Mouse (Mus musculus): ENCODE results near the gene Ankrd1.

Ankrd1 gene

DNA sequence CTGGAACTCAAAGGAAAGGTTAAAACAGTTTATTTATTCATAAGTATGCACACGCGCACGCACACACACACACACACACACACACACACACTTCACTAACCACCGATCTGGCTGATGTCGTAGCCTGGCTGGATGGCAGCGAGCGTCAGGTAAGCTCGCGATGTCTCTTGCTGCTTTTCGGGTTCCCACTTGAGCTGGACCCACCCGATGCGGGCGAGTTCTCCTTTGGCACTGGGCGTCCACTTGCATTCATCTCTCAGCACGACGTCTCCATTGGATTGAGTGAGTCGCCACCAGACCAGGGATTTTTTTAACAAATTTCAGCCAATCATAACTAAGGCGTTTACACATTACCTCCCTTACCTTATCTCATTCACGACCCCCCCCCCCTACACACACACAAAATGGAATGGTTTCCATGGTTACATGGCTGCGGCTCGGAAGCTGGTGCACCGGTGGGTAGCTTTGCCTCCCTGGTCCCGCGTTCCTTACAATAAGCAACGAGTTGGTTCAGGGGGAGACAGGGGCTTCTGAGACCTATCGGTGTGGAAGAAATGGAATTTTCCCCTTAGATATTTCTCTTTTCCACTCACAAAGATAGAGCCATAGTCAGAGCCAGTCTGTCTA is 10.5 kb downstream of the Ankrd1 start:
- DNase-seq, result no peak

DNA sequence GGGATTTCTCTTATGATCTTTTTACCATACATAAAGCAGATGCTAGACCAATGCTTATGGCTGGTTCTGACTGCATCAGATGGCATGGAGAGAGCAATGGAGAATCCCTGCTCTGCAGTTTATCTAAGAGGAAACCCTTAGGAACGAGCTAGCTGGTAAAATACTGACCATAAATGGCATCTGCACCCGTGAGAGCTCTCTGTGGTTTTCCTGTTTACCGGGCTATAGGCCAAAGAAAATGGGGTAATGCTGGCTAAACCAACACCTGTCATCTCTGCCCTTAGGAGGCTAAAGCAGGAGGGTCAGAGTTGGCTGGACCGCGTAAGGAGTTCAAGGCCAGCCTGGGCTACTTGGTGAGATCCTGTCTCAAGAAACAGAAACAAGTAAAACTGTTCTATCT is 16.0 kb downstream of the Ankrd1 start:
- DNase-seq, result no peak

DNA sequence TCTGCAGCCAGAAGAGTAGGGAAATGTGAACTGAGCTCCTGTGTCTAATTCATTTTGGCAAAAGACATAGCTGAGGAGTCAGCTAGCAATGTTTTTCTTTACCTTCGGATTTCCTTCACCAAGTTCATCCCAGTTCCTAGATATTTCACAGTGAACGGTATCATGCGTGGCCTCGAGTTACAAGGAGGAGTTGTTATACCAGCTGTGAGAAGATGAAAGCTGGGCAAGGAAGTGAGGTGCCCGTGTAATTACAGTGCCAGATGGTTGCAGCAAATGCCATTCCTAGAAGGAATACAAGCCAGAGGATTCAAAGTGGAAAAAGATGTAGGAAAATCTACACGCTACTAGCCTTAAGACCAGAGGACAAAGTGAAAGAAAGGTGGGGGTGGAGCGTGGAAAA is 21.0 kb downstream of the Ankrd1 start:
- no peak for DNase-seq

DNA sequence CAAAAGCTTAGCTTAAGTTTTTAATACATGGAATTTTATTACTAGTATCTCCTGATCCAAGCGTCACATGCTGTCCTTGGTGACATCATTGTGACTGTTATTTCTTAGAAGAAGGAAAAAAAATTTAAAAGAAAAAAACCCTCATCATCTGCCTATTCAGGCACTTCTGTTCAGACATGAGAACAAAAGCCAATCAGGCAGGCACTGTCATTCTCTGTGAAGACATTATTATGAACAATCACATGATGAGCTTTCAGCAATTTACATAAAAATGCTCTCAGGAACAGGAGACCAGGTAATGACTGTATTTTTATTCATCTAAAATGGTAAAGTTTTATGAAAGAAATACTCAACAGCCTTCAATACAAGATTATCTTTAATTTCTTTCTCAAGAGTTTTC is 21.6 kb downstream of the Ankrd1 start:
- DNase-seq, result no peak

DNA sequence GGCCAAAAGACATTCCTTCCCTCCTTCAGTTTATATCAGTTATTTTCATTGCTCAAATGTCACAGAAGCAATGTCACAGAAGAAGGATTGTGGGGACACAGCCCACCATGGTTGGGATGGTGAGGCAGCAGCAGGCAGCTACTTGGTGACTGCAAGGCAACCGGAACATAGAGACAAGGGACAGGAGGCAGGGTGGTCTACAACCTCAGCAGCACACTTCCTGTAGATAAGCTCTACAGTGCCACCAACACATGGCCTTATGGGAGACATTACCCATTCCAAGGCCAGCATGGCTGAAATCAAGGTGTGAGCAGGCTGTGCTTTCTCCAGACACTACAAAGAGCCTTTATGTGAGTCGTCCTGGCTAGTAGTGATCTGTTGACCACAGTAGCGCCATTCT is 22.7 kb downstream of the Ankrd1 start:
- DNase-seq, result no peak

DNA sequence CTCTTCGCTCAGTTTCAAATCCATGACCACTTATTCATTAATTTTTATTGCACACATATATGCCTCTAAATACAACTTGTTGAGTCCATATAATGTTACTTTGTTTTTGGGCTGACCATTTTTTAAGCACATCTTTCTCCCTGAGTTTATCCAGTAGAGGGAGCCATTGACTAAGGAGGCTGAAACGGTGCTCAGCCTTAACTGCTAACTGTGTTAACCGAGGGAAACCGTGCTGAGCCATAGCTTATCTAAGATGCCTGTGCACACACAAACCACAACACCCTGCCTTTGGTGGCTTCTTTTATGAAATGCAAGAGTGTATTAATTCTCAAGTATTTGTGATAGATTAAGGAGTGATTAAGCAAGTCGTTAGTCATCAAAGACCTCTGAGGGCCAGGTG is 29.1 kb downstream of the Ankrd1 start:
- DNase-seq, result no peak

DNA sequence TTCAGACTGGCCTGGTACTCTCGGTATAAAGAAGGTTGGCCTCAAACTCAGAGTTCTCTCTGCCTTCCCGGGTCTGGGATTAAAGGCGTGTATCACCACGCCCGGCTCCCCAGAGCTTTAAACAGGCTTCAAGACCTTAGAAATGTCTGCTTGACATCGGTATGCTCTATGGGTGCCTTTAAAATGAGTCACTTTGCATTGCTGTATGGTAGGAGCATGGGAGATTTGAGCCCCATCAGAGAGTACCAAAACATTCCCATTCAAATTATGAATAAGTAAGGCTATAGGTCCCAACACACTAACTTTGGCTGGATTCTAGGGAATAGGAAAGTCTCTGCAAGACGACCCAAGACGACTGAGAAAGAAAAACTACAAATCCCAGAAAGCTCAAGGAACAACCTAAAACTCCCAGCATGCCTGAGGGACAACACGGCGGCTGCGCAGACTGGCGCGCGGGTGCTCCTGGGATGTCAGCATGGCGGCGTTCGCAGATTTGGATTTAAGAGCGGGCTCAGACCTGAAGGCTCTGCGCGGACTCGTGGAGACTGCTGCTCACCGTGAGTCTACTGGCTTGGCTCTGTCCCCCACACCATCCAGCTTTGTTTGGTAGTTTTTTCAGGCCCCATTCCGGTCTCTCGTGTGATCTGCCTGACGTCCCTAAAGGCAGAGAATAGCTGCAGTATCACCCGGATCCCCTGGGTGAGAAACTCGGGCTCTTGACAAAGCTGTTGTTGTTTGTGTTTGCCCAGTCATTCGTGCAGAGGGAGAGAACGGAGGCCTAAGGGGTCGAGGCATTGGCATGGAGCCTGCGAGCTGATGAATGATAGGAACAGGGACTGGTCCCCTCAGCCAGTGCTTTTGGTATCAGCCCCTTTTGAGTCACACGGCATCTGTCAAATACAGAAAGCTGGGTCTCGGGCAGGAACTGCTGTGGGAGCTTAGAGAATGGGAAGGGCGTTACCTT is 36.4 kb downstream of the Ankrd1 start, which contains the start of gene Rpp30:
Gene Rpp30, plus strand, starts transcription at position 455 of the 964 bp plus-strand sequence.
- peak; percentile 88 for DNase-seq

DNA sequence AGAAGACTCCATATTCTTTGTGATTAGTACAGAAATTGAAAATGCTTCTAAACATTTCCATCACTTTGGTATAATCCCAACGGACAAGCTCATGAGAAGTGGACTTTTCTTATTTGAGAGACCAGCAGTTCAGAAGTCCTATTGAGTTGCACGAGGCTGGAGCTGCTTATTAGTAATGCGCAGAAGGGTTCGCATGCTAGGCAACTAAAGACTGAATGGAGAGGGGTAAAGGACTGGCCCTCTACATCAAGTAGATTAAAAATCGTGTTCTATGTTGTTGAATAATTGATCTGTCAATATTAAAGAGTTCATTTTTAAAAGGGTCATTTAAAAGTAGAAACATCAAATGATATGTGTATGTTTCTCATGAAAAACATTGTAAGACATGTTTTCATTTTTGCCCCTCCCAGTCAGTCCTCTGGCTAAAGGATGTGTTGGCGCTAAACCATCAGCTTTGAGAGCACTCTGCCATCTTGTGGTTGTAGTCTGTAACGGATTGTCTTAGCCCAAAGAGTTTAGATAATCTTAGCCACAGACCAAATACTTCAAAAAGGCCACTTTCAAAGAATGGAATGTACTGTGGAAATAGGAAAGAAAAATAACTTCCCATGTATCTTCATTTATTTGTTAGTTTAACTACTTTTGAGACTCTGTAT is 37.2 kb downstream of the Ankrd1 start:
- DNase-seq, result peak; percentile 48

DNA sequence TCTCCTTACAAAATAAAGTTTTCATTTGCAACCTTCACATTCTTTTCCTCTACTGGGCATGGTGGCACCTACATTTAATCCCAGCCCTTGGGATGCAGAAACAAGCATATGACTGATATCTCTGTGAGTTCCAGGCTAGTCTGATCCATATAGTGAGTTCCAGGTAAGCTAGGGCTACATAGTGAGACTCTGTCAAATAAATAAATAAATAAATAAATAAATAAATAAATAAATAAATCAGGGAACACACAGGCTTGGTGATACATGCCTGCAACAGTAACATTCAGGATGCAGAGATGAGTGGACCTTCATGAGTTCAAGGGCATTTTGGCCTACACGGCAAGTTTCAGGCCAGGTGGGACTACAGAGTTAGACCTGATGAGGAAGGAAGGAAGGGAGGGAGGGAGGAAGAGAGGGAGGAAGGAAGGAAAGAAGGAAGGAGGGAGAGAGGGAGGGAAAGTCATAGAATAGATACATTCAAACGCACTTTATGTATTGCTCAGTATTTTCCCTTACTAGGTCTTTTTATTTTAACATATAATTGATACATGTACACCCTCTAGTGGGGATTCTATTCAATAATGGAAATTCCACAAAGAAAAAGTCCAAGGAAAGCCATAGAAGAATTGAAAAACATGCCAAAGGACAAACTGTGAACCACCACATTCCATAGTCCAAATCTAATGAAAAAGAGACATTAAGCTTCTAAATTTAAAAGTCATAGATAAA is 56.9 kb downstream of the Ankrd1 start:
- no peak for DNase-seq
